Mouse (Mus musculus) hindbrain, embryonic 12.5 days (tissue): ENCODE results near the gene Ptpn12. TPM values are rescaled to one million over a fixed set of nuclear protein-coding genes. Genes with fewer than 3 reads are reported as not detected.

Experiments
- ATAC-seq: fragments of 200-750 bp; cut with Nextera tagmentation; 2 replicates; pipeline ENCODE4 v1.8.0; 2017; ENCODE audit warnings: moderate TSS enrichment; ENCODE audit not compliant: low FRiP score
- H3K27ac ChIP-seq: fragments of 300-500 bp; sonication (generic); 2 replicates; pipeline ENCODE4 v1.5.1; 2016; ENCODE audit warnings: mild to moderate bottlenecking
- H3K27me3 ChIP-seq: fragments of 300-500 bp; sonication (generic); 2 replicates; pipeline ENCODE4 v1.6.1; 2016; ENCODE audit warnings: mild to moderate bottlenecking
- H3K36me3 ChIP-seq: fragments of 300-500 bp; sonication (generic); 2 replicates; pipeline ENCODE4 v1.6.1; 2016; ENCODE audit warnings: mild to moderate bottlenecking
- H3K4me1 ChIP-seq: fragments of 300-500 bp; sonication (generic); 2 replicates; pipeline ENCODE4 v1.6.1; 2016
- H3K4me2 ChIP-seq: fragments of 300-500 bp; sonication (generic); replicated peaks from 2 replicates; pipeline ENCODE4 v1.6.1; 2016; ENCODE audit warnings: mild to moderate bottlenecking
- H3K4me3 ChIP-seq: fragments of 300-500 bp; sonication (generic); 2 replicates; pipeline ENCODE4 v1.5.1; 2016; ENCODE audit warnings: mild to moderate bottlenecking
- H3K9ac ChIP-seq: fragments of 300-500 bp; sonication (generic); 2 replicates; pipeline ENCODE4 v1.6.1; 2016; ENCODE audit warnings: mild to moderate bottlenecking, moderate library complexity
- H3K9me3 ChIP-seq: fragments of 300-500 bp; sonication (generic); replicated peaks from 2 replicates; pipeline ENCODE4 v1.6.1; 2016; ENCODE audit warnings: mild to moderate bottlenecking
- WGBS: fragments of 180-500 bp; shearing (Covaris S2); methylation state at CpG from one replicate; pipeline ENCODE4 v1.1.7; 2016; 5-methylcytosine and 5-hydroxymethylcytosine counted together
- polyA plus RNA-seq: library from polyadenylated mRNA; unstranded; fragments of >200 nt; fragmentation: Nextera tagmentation; extraction: Ambion mirVana; gene quantifications from 2 replicates; pipeline ENCODE4 v1.2.1, GENCODE M21; 2016

Ptpn12 gene
- polyA plus RNA-seq, 1 experiment from 2014 or later: 30.1 TPM

GRCm38 (mm10) chr5:20963295-20963694, 92.4 kb downstream of the Ptpn12 start:
- ATAC-seq: no peak
- WGBS: 91% methylated on average over 9 of the region's 9 CpGs

GRCm38 (mm10) chr5:20960927-20961326, 94.8 kb downstream of the Ptpn12 start:
- H3K27ac ChIP-seq: no peak overlapping the region

More at GRCm38 (mm10) chr5:20963295-20963694, 92.4 kb downstream of the Ptpn12 start:
- Histone ChIP-seq H3K4me1 (no peaks in the 10 kb centered on the region), H3K4me2 (no peak overlapping the region), H3K4me3 (no peak overlapping the region), H3K27me3 (no peaks in the 10 kb centered on the region), H3K9ac (no peak overlapping the region), H3K27ac (no peak overlapping the region), H3K36me3 (no peaks in the 10 kb centered on the region), H3K9me3 (no peaks in the 10 kb centered on the region)

DNA sequence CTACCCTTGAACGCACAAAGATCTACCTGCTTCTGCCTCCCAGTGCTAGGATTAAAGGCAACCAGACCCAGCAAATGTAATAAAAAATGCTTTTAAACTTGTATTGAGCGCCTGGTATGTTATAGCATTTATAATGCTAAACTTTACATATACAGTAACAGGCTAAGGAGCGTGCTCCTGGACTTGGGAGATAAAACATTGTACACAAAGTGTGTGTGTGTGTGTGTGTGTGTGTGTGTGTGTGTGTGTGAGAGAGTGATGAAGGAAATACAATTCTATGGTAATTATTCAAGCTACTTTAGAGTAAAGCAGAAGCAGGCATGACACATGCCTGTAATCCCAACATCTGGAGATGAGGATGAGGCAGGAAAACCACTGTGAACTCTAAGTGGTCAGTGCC, 99.4 kb downstream of the Ptpn12 start, which contains the start of gene Rsbn1l:
Gene Rsbn1l (minus strand): TSS at position 101 of the 400 bp plus-strand sequence.
- 99% methylated on average over 3 of the region's 3 CpGs for WGBS
- H3K4me3 ChIP-seq: no peak within 1 kb of the TSS
- no peak within 1 kb of the TSS for H3K27ac ChIP-seq
- no peak within 1 kb of the TSS for H3K9ac ChIP-seq
- H3K27me3 ChIP-seq: no peaks in the 10 kb centered on the region
- no peaks in the 10 kb centered on the region for H3K9me3 ChIP-seq
- 0 out of 2 replicates have a peak, but pooled peaks cover 7% of the 10 kb centered on the region for H3K36me3 ChIP-seq
- no peak for ATAC-seq
- peaks cover 4% of the 10 kb centered on the region; the same call in 1 of the 2 replicates for H3K4me1 ChIP-seq
- H3K4me2 ChIP-seq: no peak within 1 kb of the TSS

More at GRCm38 (mm10) chr5:20960927-20961326, 94.8 kb downstream of the Ptpn12 start:
- no peak for ATAC-seq
- no peaks in the 10 kb centered on the region for H3K4me1 ChIP-seq
- H3K9ac ChIP-seq: no peak overlapping the region
- no peak overlapping the region for H3K4me3 ChIP-seq
- no peaks in the 10 kb centered on the region for H3K9me3 ChIP-seq
- H3K4me2 ChIP-seq: no peak overlapping the region
- 0 out of 2 replicates have a peak, but pooled peaks cover 7% of the 10 kb centered on the region for H3K36me3 ChIP-seq
- no peaks in the 10 kb centered on the region for H3K27me3 ChIP-seq
- 93% methylated on average over 2 of the region's 2 CpGs for WGBS

DNA sequence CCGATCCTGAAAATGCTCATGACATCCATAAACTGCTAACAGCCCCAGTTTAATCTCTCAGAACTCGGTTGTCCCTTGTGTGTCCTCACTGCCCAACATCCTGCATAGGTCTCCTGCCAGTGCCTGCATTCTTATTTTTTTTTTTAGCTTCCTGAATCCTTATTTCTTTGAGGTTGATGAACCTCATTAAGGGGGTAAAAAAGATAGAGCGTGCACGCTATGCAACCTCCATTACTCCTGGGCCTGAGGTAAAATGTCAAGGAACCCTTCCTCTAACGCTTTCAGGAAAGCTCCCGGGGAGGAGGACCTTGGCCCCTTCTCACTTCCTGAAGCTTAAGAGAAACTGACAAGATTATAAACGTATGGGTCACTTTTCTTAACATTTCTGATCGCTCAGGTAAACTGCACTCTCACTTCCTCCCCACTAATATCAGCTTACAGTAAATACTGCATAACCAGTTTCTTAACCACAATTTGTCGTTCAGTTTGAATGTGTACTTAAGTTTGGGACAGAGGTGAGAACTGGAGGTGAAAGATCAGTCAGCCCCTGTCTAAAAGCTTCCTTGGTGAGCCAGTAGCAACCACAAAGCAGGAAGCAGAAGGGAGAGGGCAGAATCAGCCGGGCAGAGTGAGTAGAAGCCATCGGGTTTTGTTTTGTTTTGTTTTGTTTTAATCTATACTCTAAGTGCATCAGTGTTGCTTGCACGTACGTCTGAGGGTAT, 100.4 kb downstream of the Ptpn12 start:
- Histone ChIP-seq H3K9ac (no peak overlapping the region), H3K4me2 (no peak overlapping the region), H3K4me3 (no peak overlapping the region), H3K36me3 (0 out of 2 replicates have a peak, but pooled peaks cover 7% of the 10 kb centered on the region), H3K27ac (no peak overlapping the region), H3K9me3 (no peaks in the 10 kb centered on the region), H3K4me1 (peaks cover 4% of the 10 kb centered on the region), H3K27me3 (no peaks in the 10 kb centered on the region)
- 77% methylated on average over 13 of the region's 13 CpGs for WGBS
- ATAC-seq: no peak

- Histone ChIP-seq H3K27ac (no peak overlapping the region), H3K9ac (no peak overlapping the region)
Observed at GRCm38 (mm10) chr5:20952337-20952925, 103.3 kb downstream of the Ptpn12 start.

GRCm38 (mm10) chr5:20951666-20952281, 103.9 kb downstream of the Ptpn12 start:
- Histone ChIP-seq H3K27me3 (no peaks in the 10 kb centered on the region), H3K27ac (peak overlapping the region; percentile 99), H3K4me1 (peaks cover 15% of the 10 kb centered on the region), H3K4me2 (peak overlapping the region; percentile 75), H3K4me3 (peak overlapping the region; percentile 89), H3K9ac (peak overlapping the region; percentile 91), H3K36me3 (0 out of 2 replicates have a peak, but pooled peaks cover 3% of the 10 kb centered on the region), H3K9me3 (no peaks in the 10 kb centered on the region)
- under 1% methylated on average over 51 of the region's 51 CpGs for whole genome bisulfite sequencing
- ATAC-seq: peak; percentile 99

More at GRCm38 (mm10) chr5:20952337-20952925, 103.3 kb downstream of the Ptpn12 start:
- peaks cover 15% of the 10 kb centered on the region for H3K4me1 ChIP-seq
- no peaks in the 10 kb centered on the region for H3K27me3 ChIP-seq
- peak overlapping the region; percentile 89 for H3K4me3 ChIP-seq
- H3K36me3 ChIP-seq: 0 out of 2 replicates have a peak, but pooled peaks cover 7% of the 10 kb centered on the region
- peak overlapping the region; percentile 75 for H3K4me2 ChIP-seq
- H3K9me3 ChIP-seq: no peaks in the 10 kb centered on the region
- no peak for ATAC-seq
- 23% methylated on average over 9 of the region's 9 CpGs for WGBS

DNA sequence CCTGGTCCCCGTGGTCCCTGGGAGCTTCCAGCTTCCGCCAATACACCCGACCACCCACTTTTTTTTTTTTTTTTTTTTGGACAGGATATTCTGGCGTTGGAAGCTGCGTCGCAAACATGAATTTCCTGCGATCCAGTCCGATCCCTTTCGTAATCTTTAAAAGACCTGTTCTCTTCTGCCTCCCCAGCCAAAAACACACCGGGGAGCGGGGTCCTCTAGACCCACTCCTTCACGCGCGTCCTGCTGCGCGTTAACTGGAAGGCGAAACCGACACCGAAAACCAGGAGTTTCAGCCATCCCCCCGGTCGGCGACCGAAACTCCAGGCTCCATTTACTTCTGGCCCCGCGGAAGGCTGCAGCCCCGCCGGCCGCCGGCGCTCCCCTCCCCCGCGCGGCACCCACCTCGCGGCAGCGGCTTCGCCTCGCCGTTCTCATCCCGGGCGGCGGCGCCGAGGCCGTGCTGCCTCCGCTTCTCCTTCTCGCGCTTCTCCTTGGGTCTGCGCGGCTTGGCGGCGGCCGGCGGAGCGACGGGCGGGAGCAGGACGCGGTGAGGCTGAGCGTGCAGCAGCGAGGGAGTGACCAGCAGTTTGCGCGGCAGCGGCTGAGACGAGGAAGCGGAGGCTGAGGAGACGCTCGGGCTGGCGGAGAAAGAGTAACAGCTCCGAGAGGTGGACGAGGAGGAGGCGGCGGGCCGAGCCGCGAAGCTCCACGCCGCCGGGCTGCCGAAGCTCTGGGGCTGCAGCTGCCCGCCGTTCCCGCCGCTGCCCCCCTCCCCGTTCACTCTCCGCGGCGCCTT, 104.7 kb downstream of the Ptpn12 start:
- Histone ChIP-seq H3K27ac (peak overlapping the region; percentile 99), H3K4me3 (peak overlapping the region; percentile 89), H3K9ac (peak overlapping the region; percentile 91), H3K36me3 (no peaks in the 10 kb centered on the region), H3K4me2 (peak overlapping the region; percentile 75), H3K9me3 (no peaks in the 10 kb centered on the region), H3K27me3 (no peaks in the 10 kb centered on the region), H3K4me1 (peaks cover 15% of the 10 kb centered on the region)
- peak; percentile 85 for ATAC-seq
- WGBS: under 1% methylated on average over 76 of the region's 88 CpGs

DNA sequence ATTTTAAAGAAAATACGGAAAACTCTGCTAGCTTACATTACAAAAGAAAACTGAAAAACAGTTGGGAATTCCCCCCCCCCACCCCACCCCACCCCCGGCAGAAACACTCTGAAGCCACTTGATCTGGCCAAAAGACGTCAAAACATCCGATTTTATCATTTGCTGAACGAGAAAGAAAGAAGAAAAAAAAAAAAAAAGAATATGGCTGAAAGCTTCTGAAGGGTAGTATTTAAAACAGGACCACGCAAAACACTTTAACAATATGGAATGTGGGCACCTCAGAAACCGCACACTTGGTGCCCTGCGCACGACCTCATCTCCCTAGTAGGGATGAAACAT, 105.2 kb downstream of the Ptpn12 start:
- peak overlapping the region; percentile 89 for H3K4me3 ChIP-seq
- H3K4me2 ChIP-seq: peak overlapping the region; percentile 75
- peak overlapping the region; percentile 99 for H3K27ac ChIP-seq
- H3K9me3 ChIP-seq: no peaks in the 10 kb centered on the region
- no peaks in the 10 kb centered on the region for H3K27me3 ChIP-seq
- H3K36me3 ChIP-seq: no peaks in the 10 kb centered on the region
- H3K4me1 ChIP-seq: peaks cover 16% of the 10 kb centered on the region
- no peak for ATAC-seq
- under 1% methylated on average over 9 of the region's 9 CpGs for WGBS
- peak overlapping the region; percentile 91 for H3K9ac ChIP-seq

GRCm38 (mm10) chr5:20950093-20950492, 105.6 kb downstream of the Ptpn12 start:
- H3K9ac ChIP-seq: peak overlapping the region; percentile 91
- no peaks in the 10 kb centered on the region for H3K36me3 ChIP-seq
- H3K4me1 ChIP-seq: peaks cover 18% of the 10 kb centered on the region
- no peaks in the 10 kb centered on the region for H3K27me3 ChIP-seq
- H3K4me2 ChIP-seq: peak overlapping the region; percentile 75
- peak overlapping the region; percentile 89 for H3K4me3 ChIP-seq
- no peak overlapping the region for H3K27ac ChIP-seq
- WGBS: 10% methylated on average over 5 of the region's 5 CpGs
- no peak for ATAC-seq
- no peaks in the 10 kb centered on the region for H3K9me3 ChIP-seq

DNA sequence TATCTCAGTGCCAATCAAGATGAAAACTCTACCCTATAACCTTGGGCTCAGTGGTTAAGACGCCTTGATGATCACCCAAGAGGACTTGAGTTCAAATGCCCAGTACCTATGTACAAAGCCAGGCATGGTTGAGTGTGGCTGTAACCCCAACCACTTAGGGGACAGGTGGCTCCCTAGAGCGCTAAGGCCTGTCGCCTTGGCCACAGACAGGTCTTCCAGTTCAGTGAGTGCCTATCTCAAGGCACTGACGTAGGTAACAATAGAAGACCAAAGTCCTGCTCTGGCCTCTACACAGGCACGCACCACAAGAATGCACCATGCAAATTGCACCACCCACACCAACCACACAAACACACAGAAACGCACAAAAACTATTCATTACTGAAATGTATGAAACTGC, 108.8 kb downstream of the Ptpn12 start:
- Histone ChIP-seq H3K4me1 (peaks cover 17% of the 10 kb centered on the region), H3K27ac (no peak overlapping the region), H3K27me3 (no peaks in the 10 kb centered on the region), H3K4me2 (no peak overlapping the region), H3K9me3 (no peaks in the 10 kb centered on the region), H3K9ac (no peak overlapping the region), H3K36me3 (no peaks in the 10 kb centered on the region), H3K4me3 (no peak overlapping the region)
- no peak for ATAC-seq
- 77% methylated on average over 6 of the region's 6 CpGs for WGBS

DNA sequence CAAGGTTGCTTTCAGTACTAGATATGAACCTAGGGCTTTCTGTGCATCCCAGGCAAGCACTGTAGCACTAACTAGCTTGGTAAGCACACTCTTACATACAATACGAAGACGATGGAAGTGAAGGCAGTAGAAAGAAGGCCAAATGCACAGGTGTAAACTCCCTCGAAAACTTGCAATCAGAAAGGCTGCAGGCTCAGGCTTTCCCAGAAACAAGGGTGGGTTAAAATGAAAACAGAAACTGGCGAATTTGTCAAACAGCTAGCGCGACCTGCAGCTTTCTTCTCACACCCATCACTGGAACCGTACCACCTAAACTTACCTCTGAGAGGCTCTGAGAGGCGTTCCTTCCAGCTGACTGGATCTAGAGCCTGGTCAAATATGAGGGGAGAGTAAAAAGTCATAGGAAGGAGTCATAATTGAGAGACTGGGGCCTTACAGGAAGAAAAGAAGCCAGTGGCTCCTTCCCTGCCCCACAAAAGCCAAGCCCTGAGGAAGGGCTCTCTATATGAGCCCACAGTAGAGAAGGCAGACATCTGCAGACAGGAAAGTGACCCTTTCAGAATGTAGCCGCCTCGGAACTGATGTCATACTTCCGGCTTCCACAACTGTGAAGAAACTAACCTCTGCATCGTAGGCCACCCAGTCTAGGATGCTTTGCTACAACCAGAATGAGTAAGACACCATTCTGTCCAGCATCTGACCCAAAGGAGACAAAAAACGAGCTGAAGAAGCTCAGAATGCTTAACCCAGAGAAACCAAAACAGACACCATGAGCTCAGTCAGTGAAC, 110.6 kb downstream of the Ptpn12 start:
- Histone ChIP-seq H3K27me3 (no peaks in the 10 kb centered on the region), H3K4me1 (peaks cover 19% of the 10 kb centered on the region), H3K27ac (no peak overlapping the region), H3K36me3 (no peaks in the 10 kb centered on the region), H3K4me2 (no peak overlapping the region), H3K4me3 (no peak overlapping the region), H3K9me3 (no peaks in the 10 kb centered on the region), H3K9ac (no peak overlapping the region)
- WGBS: 81% methylated on average over 13 of the region's 13 CpGs
- ATAC-seq: no peak
